Mouse (Mus musculus): ENCODE measurements around the gene Ncor1.
"Not testable (repeated sequence)": the region's sequence is repeated elsewhere in the genome, so short reads cannot be mapped to it uniquely, and the experiment has no call there.

The Ncor1 gene

DNA sequence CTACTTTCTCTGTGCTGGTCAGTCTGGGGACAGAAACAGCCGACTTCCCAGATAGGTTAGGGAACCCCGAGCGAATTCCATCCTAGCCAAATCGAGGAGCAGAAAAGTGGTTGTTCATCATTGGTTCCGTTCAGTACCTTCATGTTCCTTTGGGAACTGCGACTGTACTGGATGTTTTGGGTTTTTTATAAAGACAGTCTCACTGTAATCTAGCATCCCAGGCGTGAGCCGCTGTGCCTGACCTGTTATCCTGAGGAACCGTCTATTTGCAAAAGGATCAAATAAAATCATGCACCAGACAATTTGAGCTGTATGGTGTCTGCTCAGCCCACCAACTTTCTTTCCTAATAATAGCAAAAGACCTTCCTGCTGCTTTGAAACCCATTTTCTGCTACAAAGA lies 439 bp upstream of the Ncor1 start:
- no peak for DNase-seq (ENCODE audit: low spot score in 2 of 2)

- no peak for DNase-seq (ENCODE audit: low spot score in 2 of 2)
Observed at GRCm38 (mm10) chr11:62457891-62458270, 460 bp downstream of the Ncor1 start.

DNA sequence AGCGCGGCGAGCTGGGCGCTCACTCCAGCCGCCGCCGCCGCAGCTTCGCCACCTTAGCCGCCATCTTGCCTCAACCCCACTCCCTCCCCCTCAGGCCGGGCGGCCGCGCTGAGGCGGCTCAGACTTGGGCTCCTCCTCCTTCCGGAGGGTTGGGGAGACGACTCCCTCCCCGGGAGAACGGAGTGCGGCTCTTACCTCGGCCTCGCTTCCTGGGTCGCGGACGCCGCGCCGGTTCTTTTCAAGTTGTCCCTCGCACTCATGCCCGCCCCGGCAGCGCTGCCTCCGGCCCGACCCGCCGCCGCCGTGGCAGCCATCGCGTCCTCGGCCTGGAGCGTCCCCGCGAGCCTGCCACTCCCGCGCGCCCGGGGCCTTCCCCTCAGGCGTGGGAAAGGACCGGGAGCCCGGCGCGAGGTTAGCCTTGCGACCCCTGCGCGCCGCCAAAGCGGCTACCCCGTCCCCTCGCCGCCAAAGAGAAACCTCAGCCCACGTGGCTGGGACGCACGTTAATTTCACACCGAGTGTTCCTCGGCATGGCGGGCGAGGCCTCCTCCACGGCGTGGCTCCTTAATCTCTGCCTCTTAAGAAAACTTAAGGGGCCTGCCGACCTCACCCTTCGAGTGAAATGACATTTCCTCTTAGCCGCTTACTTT lies 975 bp downstream of the Ncor1 start:
- peak; percentile 82 to 87 for DNase-seq (ENCODE audit: low spot score in 2 of 2)

DNA sequence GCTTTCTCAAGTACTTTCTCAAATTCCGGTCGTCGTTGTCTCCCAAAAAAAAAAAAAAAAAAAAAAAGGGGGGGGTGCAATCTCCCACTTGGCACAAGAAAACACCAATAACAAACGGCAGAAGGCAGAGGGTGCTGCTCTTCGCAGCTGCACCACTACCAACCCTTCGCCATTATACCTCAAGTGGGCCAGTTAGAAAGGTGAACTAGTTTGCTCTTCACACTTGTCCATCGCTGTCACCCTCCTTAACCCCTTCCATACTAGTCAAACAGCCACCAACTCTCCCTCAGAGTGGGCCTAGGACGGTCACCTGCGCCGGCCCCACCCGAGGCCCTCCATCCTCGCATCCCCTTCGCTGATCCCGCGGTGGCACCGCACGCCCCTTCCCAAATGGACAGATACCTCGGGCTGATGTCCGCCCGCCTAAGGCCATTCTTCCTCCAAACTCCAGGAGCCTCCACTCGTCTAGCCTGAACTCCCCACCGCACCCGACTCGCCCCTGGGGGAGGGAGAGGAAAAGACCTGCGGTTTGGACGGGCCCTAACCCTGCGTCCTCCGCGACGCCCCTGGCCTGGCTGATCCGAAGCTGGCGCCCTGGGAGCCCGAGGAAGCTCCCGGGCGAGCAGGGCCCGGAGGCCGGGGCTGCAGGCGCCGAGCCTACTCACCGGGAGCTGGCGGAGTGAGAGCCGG lies 1.7 kb downstream of the Ncor1 start:
- DNase-seq (ENCODE audit: low spot score in 2 of 2): peak; percentile 11 to 69

DNA sequence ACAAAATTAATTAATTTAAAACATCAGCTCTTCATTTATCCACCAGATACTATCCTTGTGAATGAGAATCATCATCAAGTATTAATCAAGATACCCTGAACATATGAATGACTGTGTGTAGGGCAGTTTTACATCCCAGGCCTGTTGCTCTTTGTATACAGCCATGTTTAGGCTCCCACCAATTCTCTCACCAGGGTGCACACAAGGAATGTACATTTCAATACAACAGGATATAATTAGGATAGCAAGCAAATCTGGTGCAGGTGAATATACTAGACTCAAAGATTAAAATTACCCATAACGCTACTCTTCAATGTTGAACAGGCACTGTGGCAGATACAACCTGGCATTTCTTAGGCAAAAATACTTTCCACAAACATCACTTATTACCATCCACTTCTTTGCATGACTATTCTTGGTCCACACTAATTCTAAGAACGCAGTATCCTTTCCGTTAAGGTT lies 2.3 kb downstream of the Ncor1 start:
- no peak for DNase-seq (ENCODE audit: low spot score in 2 of 2)

DNA sequence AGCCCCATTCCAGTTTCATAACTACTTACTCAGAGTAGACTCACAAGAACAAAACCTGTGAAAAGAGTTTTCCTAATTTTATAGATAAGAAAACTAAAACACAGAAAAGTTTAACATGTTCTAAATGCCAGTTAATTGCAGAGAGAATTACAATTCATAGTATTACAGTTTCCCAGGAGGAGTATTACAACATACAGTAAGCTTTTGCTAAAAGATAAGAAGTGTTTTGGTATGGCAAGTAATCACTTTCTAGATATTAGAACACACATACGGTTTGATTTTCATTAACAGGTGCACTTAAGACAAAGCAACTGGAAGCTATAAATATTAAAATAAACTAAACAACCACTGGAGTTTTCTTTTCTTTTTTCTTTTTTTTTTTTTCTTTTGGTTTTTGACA lies 3.1 kb downstream of the Ncor1 start:
- DNase-seq (ENCODE audit: low spot score in 2 of 2): no peak

GRCm38 (mm10) chr11:62448971-62449370 lies 9.4 kb downstream of the Ncor1 start:
- no peak for DNase-seq (ENCODE audit: low spot score in 2 of 2)

DNA sequence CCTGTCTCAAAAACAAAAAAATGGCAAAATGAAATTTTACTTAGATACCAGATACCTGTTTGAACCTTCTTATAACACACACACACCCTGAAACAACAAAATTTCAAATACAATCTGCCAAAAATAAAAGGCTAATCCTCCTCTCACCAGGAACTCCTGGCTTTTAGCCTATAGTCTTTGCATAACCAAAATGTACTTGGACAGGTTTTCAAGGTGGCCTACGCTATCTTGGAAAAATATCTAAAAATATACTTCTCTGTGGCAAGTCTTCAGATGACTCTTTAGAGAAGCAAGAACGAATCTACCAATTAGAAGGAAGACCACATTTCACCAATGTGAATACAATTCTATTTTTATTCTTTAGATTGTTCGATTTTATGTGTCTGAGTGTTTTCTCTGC lies 12.5 kb downstream of the Ncor1 start:
- DNase-seq (ENCODE audit: low spot score in 2 of 2): no peak

DNA sequence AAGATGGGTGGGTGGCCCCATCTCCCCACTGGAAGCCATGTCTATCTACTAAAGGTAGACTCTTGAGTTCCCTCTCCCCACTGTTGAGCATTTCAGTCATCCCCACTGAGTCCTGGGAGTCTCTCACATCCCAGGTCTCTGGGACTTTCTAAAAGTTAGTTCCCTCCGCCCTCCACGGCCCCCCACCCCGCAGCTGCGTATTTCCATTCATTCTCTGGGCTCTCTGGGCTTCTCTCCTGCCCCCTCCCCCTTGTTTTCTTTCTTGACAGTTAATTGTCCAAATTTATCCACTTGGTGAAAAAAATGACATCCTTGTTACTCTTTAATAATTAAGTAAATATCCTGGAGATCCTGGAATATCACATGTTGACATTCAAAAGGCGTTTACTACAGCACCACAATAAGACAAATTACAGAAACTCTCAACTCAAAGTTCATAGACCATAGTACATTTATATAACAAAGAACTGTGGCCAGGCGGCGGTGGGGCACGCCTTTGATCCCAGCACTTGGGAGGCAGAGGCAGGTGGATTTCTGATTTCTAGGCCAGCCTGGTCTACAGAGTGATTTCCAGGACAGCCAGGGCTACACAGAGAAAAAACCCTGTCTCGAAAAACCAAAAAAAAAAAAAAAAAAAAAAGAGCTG lies 17.5 kb downstream of the Ncor1 start:
- no peak for DNase-seq (ENCODE audit: low spot score in 2 of 2)

DNA sequence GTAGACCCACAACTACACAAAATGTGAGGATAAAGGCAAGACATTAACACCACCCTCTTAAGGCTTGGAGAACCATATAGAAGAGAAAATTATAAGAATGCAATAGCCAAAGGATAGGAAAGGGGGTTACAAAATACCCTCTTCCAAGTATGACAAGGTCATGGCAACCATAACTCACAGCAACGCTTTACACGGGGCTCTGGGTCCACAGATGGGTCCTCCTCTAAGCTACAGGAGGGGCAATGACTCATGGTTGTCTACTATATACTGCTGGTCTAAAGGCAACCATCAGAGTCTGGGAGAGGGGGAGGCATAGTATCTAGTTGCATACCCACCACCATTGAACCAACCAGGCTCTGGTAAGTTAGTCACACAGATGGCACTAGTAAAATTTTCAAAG lies 26.1 kb downstream of the Ncor1 start:
- no peak for DNase-seq (ENCODE audit: low spot score in 2 of 2)

DNA sequence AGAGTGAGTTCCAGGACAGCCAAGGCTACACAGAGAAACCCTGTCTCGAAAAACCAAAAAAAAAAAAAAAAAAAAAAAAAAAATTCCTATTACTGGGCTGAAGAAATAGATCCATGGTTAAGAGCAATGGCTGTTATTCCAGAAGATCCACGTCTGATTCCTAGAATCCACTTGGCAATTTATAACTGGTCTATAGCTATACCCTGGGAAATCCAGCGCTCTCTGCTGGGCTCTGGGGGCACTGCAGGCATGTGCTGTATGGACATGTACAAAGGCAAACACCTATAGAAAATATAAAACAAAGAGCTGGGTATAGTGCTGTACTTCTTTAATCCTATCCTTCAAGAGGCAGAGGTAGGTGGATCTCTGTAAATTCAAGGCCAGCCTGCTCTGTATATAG lies 31.2 kb downstream of the Ncor1 start:
- DNase-seq (ENCODE audit: low spot score in 2 of 2): no peak

- no peak for DNase-seq (ENCODE audit: low spot score in 2 of 2)
Observed at GRCm38 (mm10) chr11:62426266-62426665, 32.1 kb downstream of the Ncor1 start.

DNA sequence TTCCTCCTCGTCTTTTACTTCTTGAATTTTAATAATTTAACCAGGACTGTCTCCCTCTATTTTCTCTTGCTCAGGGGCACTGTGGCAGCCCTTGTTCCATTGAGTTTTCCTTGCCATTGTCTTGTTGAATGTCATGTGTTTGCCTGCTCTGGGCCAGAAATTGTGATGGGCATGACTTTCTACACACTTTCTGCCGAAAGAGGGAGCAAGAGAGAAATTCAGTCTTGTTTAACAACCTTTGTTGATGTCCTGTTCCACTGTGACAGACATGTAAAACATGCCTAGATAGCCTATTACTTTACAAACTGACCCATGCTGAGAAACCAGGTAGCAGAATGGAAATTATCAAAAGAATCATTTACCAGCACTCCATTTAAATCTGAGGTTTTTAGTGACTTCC lies 33.8 kb downstream of the Ncor1 start:
- no peak for DNase-seq (ENCODE audit: low spot score in 2 of 2)

GRCm38 (mm10) chr11:62415026-62415425 lies 43.3 kb downstream of the Ncor1 start:
- DNase-seq (ENCODE audit: low spot score in 2 of 2): no peak

DNA sequence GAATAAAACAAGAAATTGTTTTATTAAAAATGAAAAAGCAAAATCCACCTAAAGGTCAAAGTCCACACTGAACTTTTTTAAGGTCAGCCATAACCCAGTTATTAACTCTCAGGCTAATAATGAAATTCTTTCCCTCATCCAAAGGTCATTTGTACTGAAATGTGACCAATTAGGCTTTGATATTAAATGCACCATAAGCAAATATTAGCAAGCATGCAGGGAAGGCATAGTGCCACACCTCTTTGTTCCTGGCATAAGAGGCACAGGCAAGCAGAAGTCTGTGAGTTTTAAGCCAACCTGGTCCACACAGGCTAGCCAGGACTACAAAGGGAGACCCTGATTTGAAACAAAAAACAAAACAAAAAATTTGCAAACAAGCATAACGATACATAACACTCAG lies 48.7 kb downstream of the Ncor1 start:
- DNase-seq (ENCODE audit: low spot score in 2 of 2): no peak

DNA sequence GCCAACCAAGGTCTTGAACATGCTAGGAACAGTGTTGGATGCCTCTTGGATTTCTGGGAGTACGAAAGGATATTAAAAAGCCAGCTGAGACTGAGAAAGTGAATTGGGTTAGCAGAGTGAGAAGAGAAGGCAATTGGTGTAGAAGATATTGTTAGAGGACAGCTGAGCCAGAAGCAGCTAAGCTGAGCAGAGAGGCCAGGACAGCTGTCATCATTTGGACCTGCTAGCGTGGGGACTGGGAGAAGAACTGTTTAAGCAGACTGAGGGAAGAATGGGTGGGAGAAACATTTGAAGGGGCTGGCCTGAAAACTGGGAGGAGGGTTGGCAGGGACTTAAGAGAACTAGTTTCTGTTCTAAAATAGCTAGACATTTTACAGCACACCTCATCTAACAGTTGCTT lies 49.5 kb downstream of the Ncor1 start:
- DNase-seq (ENCODE audit: low spot score in 2 of 2): no peak

- DNase-seq (ENCODE audit: low spot score in 2 of 2): no peak
Observed at GRCm38 (mm10) chr11:62396405-62396804, 61.9 kb downstream of the Ncor1 start.

DNA sequence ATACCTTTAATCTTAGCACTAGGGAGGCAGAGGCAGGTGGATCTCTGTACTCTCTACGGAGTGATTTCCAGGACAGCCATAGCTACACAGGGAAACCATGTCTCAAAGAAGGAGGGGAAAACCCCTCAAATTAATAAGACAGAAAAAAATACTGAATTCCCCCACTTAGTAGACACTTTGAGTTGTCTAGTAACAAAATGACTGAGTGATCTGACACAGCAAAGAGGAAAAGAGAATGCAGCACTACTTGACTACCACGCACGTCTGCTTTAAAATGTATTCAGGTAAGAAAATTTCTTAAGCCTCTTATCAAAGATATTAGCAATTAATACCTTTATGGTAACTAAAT lies 70.0 kb downstream of the Ncor1 start:
- no peak for DNase-seq (ENCODE audit: low spot score in 2 of 2)

GRCm38 (mm10) chr11:62387608-62388330 lies 70.6 kb downstream of the Ncor1 start:
- no peak for DNase-seq (ENCODE audit: low spot score in 2 of 2)

- DNase-seq (ENCODE audit: low spot score in 2 of 2): not testable (repeated sequence)
Observed at GRCm38 (mm10) chr11:62377202-62377851, 81.0 kb downstream of the Ncor1 start.

GRCm38 (mm10) chr11:62371776-62372175 lies 86.6 kb downstream of the Ncor1 start:
- no peak for DNase-seq (ENCODE audit: low spot score in 2 of 2)

GRCm38 (mm10) chr11:62369924-62370323 lies 88.4 kb downstream of the Ncor1 start:
- no peak for DNase-seq (ENCODE audit: low spot score in 2 of 2)

All from urinary bladder, adult 18-20 months (tissue).